Mouse (Mus musculus) CH12.LX (cell line): ENCODE measurements at regions not wholly inside any gene's neighbourhood (a gene's known extent, or its start where the extent isn't known, plus 50 kb on each side); places are given as distances from the start of the nearest gene placed in this dataset.

Experiments used
- CTCF ChIP-seq, 2 experiments: IDR thresholded peaks in 1 of 2; conservative IDR thresholded peaks in 1 of 2; 2 replicates each; pipeline ENCODE4 v1.5.1; 2011 to 2012; ENCODE audit warnings: low read depth in 2 of 2, low read length in 2 of 2, improper control_type of control experiment in 1 of 2, inconsistent platforms in 1 of 2, mild to moderate bottlenecking in 1 of 2, moderate library complexity in 1 of 2
- KAT2A ChIP-seq: IDR thresholded peaks from 2 replicates; pipeline ENCODE4 v1.6.1; 2012; ENCODE audit warnings: low read length, improper control_type of control experiment, inconsistent platforms; ENCODE audit not compliant: insufficient replicate concordance
- MAFK ChIP-seq: IDR thresholded peaks from 2 replicates; pipeline ENCODE4 v1.6.1; 2011; ENCODE audit warnings: low read length, improper control_type of control experiment; ENCODE audit not compliant: insufficient replicate concordance
- MAX ChIP-seq: IDR thresholded peaks from 2 replicates; pipeline ENCODE4 v1.6.1; 2011; ENCODE audit warnings: low read length, improper control_type of control experiment
- MEF2A ChIP-seq: IDR thresholded peaks from 2 replicates; pipeline ENCODE4 v1.6.1; 2014; ENCODE audit warnings: low read depth, mild to moderate bottlenecking, inconsistent platforms, low read length, improper control_type of control experiment, borderline replicate concordance
- USF1 ChIP-seq: IDR thresholded peaks from 2 replicates; pipeline ENCODE4 v1.6.1; 2014; ENCODE audit warnings: low read depth, mild to moderate bottlenecking, inconsistent platforms, low read length, improper control_type of control experiment

DNA sequence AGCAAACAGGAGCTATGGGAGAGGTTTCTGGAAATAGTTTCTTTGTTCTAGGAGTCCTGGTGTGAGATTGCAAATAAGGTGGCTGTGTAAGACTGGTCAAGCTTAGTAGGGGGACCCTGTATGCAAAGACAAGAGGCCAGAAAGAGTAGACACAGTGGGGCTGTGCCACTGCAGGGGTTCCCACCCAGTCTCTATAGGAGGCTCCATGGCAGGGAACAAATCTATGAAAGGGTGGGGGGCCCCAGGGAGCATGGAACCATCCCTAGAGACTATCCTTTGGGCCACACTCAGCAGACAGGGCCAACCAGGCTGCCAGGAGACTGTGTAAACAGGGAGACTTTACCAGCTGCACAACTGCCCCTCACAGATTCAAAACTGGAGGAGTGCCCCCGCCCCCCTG lies 222.6 kb upstream of the Mocs1 start:
- TF ChIP-seq MAFK: no peak
- TF ChIP-seq KAT2A: no peak
- TF ChIP-seq CTCF (conservative IDR thresholded peaks at IDR 0.05 in 1 of 2, IDR thresholded peaks at IDR 0.05 in 1 of 2; ENCODE audit: low read depth in 2 of 2, low read length in 2 of 2): no peak
- no peak for TF ChIP-seq MAX
- TF ChIP-seq USF1: no peak
- no peak for TF ChIP-seq MEF2A
